ENCODE assay signal across 8 mouse cellular contexts in genomic region chr13:21173072-21173471, GRCm38 (mm10). TPM values are rescaled to one million over a fixed set of nuclear protein-coding genes. Genes with fewer than 3 reads are reported as not detected.
DNase-seq lines count a peak whose midpoint lies in the region; ATAC-seq and TF ChIP-seq lines count a peak whose summit lies in the region.

No protein-coding gene starts in this region.

- H3K4me1 ChIP-seq in intestine, embryonic 16.5 days (ENCODE audit: control insufficient read depth, insufficient read depth, low read length): peaks cover 8% of the 10 kb centered on the region
- peaks cover 4% of the 10 kb centered on the region; the same call in 1 of the 2 replicates for H3K4me1 ChIP-seq in limb, embryonic 11.5 days (ENCODE audit: control insufficient read depth, insufficient read depth, low read length)
- peaks cover 22% of the 10 kb centered on the region for H3K4me1 ChIP-seq in midbrain, embryonic 13.5 days (replicated peaks)
- no peaks in the 10 kb centered on the region for H3K4me1 ChIP-seq in stomach, postnatal 0 days (replicated peaks; ENCODE audit: control insufficient read depth, insufficient read depth)

- peak; percentile 40 for ATAC-seq in intestine, embryonic 16.5 days
- no peak for ATAC-seq in limb, embryonic 11.5 days (ENCODE audit: insufficient number of reproducible peaks, low FRiP score, low TSS enrichment, low read depth)
- ATAC-seq in midbrain, embryonic 13.5 days: no peak
- ATAC-seq in stomach, postnatal 0 days (ENCODE audit: low FRiP score, low TSS enrichment): peak; percentile 66

- H3K4me2 ChIP-seq in intestine, embryonic 16.5 days (ENCODE audit: low read depth, low read length): peak overlapping the region; percentile 58
- H3K4me2 ChIP-seq in limb, embryonic 11.5 days (ENCODE audit: low read depth, severe bottlenecking): peak overlapping the region; percentile 42
- H3K4me2 ChIP-seq in midbrain, embryonic 13.5 days (replicated peaks): peak overlapping the region; percentile 91
- H3K4me2 ChIP-seq in stomach, postnatal 0 days (replicated peaks; ENCODE audit: low read depth): peak overlapping the region; percentile 48

- no peaks in the 10 kb centered on the region for H3K9me3 ChIP-seq in intestine, embryonic 16.5 days (ENCODE audit: control insufficient read depth, low read length)
- H3K9me3 ChIP-seq in limb, embryonic 11.5 days (ENCODE audit: control insufficient read depth, low read length): no peaks in the 10 kb centered on the region
- no peaks in the 10 kb centered on the region for H3K9me3 ChIP-seq in midbrain, embryonic 13.5 days
- H3K9me3 ChIP-seq in stomach, postnatal 0 days (ENCODE audit: control insufficient read depth, low read length): no peaks in the 10 kb centered on the region

- no peak for TF ChIP-seq EP300 in stomach, postnatal 0 days (optimal IDR thresholded peaks at IDR 0.05)

- under 1% methylated on average over 11 of the region's 11 CpGs for WGBS in intestine, embryonic 16.5 days
- under 1% methylated on average over 11 of the region's 11 CpGs for WGBS in limb, embryonic 11.5 days
- WGBS in midbrain, embryonic 13.5 days: 1% methylated on average over 11 of the region's 11 CpGs
- WGBS in stomach, postnatal 0 days: under 1% methylated on average over 11 of the region's 11 CpGs

- peak; percentile 75 to 80 for DNase-seq in left cerebral cortex, adult 18-20 months (ENCODE audit: low spot score in 2 of 2)
- no peak for DNase-seq in left cerebral cortex, adult 11 months (ENCODE audit: low spot score)
- peak; percentile 87 for DNase-seq in embryo, embryonic 10.5 days (ENCODE audit: low spot score)
- peak; percentile 80 for DNase-seq in gastrocnemius, postnatal 25 days
- peak; percentile 86 for DNase-seq in limb, embryonic 11.5 days (ENCODE audit: low spot score)
- peak; percentile 91 for DNase-seq in stomach, postnatal 0 days (ENCODE audit: low spot score)

- H3K9ac ChIP-seq in intestine, embryonic 16.5 days (ENCODE audit: low read depth, low read length): peak overlapping the region; percentile 55
- H3K9ac ChIP-seq in limb, embryonic 11.5 days (ENCODE audit: low read length): no peak overlapping the region
- H3K9ac ChIP-seq in midbrain, embryonic 13.5 days (replicated peaks): no peak overlapping the region
- no peak overlapping the region for H3K9ac ChIP-seq in stomach, postnatal 0 days (ENCODE audit: low read length)

- H3K36me3 ChIP-seq in intestine, embryonic 16.5 days (ENCODE audit: control insufficient read depth, insufficient read depth, low read length): no peaks in the 10 kb centered on the region
- no peaks in the 10 kb centered on the region for H3K36me3 ChIP-seq in limb, embryonic 11.5 days (ENCODE audit: control insufficient read depth, insufficient read depth, low read length)
- no peaks in the 10 kb centered on the region for H3K36me3 ChIP-seq in midbrain, embryonic 13.5 days
- no peaks in the 10 kb centered on the region for H3K36me3 ChIP-seq in stomach, postnatal 0 days (ENCODE audit: control insufficient read depth, insufficient read depth, low read length)

- H3K27me3 ChIP-seq in intestine, embryonic 16.5 days (replicated peaks; ENCODE audit: control insufficient read depth, insufficient read depth, low read length): no peaks in the 10 kb centered on the region
- no peaks in the 10 kb centered on the region for H3K27me3 ChIP-seq in limb, embryonic 11.5 days (ENCODE audit: control insufficient read depth, insufficient read depth, low read length)
- peaks cover 6% of the 10 kb centered on the region for H3K27me3 ChIP-seq in midbrain, embryonic 13.5 days
- H3K27me3 ChIP-seq in stomach, postnatal 0 days (ENCODE audit: control insufficient read depth, insufficient read depth, low read length): no peaks in the 10 kb centered on the region

- peak overlapping the region; percentile 71 for H3K27ac ChIP-seq in intestine, embryonic 16.5 days (ENCODE audit: low read length)
- no peak overlapping the region for H3K27ac ChIP-seq in limb, embryonic 11.5 days (replicated peaks; ENCODE audit: low read depth, low read length)
- H3K27ac ChIP-seq in midbrain, embryonic 13.5 days: 0 out of 2 replicates have a peak overlapping the region, but pooled peaks have one; percentile 30
- peak overlapping the region; percentile 76 for H3K27ac ChIP-seq in stomach, postnatal 0 days (replicated peaks)

- TF ChIP-seq CTCF in stomach, postnatal 0 days (IDR thresholded peaks at IDR 0.05; ENCODE audit: low read depth): peak; percentile 31; the same call in 1 of the 2 replicates

- H3K4me3 ChIP-seq in intestine, embryonic 16.5 days (ENCODE audit: low read length): peak overlapping the region; percentile 53
- peak overlapping the region; percentile 29 for H3K4me3 ChIP-seq in limb, embryonic 11.5 days (ENCODE audit: low read depth, low read length)
- H3K4me3 ChIP-seq in midbrain, embryonic 13.5 days (replicated peaks): peak overlapping the region; percentile 38
- peak overlapping the region; percentile 29 for H3K4me3 ChIP-seq in stomach, postnatal 0 days (ENCODE audit: low read depth, low read length)

RNA-seq across cellular contexts. Expression of gene Trim27, which starts 6.2 kb away (rescaled TPM):
- total RNA-seq in left cerebral cortex, adult 18-20 months (2021): 10 to 100 TPM; 38.6 to 38.8 TPM
- 10 to 100 TPM; 20.6 to 24.7 TPM for total RNA-seq in gastrocnemius, postnatal 25 days (2021)
- polyA plus RNA-seq in intestine, embryonic 16.5 days (2015; fragmentation: Nextera tagmentation; extraction: Ambion mirVana): 119 and 122 TPM in 2 replicates
- polyA plus RNA-seq in limb, embryonic 11.5 days (2014; fragmentation: Nextera tagmentation; extraction: Ambion mirVana): 183 and 190 TPM in 2 replicates
- 87.2 and 95.5 TPM in 2 replicates for polyA plus RNA-seq in midbrain, embryonic 13.5 days (2015; fragmentation: Nextera tagmentation; extraction: Ambion mirVana)
- polyA plus RNA-seq in stomach, postnatal 0 days (2015; fragmentation: Nextera tagmentation; extraction: Ambion mirVana): 58.5 and 60.2 TPM in 2 replicates

RNA-seq across cellular contexts. Expression of gene Olfr1368, which starts 27.4 kb away (rescaled TPM):
- not detected for total RNA-seq in left cerebral cortex, adult 18-20 months (2021)
- not detected for total RNA-seq in gastrocnemius, postnatal 25 days (2021)
- polyA plus RNA-seq in intestine, embryonic 16.5 days (2015; fragmentation: Nextera tagmentation; extraction: Ambion mirVana): not detected in 2 replicates
- not detected in 2 replicates for polyA plus RNA-seq in limb, embryonic 11.5 days (2014; fragmentation: Nextera tagmentation; extraction: Ambion mirVana)
- not detected in 2 replicates for polyA plus RNA-seq in midbrain, embryonic 13.5 days (2015; fragmentation: Nextera tagmentation; extraction: Ambion mirVana)
- not detected in 2 replicates for polyA plus RNA-seq in stomach, postnatal 0 days (2015; fragmentation: Nextera tagmentation; extraction: Ambion mirVana)

RNA-seq across cellular contexts. Expression of gene Olfr263, which starts 43.6 kb away (rescaled TPM):
- total RNA-seq in left cerebral cortex, adult 18-20 months (2021): not detected
- not detected for total RNA-seq in gastrocnemius, postnatal 25 days (2021)
- polyA plus RNA-seq in intestine, embryonic 16.5 days (2015; fragmentation: Nextera tagmentation; extraction: Ambion mirVana): not detected in 2 replicates
- polyA plus RNA-seq in limb, embryonic 11.5 days (2014; fragmentation: Nextera tagmentation; extraction: Ambion mirVana): not detected in 2 replicates
- polyA plus RNA-seq in midbrain, embryonic 13.5 days (2015; fragmentation: Nextera tagmentation; extraction: Ambion mirVana): not detected in 2 replicates
- not detected in 2 replicates for polyA plus RNA-seq in stomach, postnatal 0 days (2015; fragmentation: Nextera tagmentation; extraction: Ambion mirVana)

Comparison
In these comparisons a context has a peak if more than half of its experiments do, and no peak if none do; other contexts are left out.
1. ATAC-seq: peak in intestine, embryonic 16.5 days (single experiment) and stomach, postnatal 0 days (single experiment); none in limb, embryonic 11.5 days (single experiment) and midbrain, embryonic 13.5 days (single experiment).
2. Peak in every context shown above with its lines, with median percentiles within 50 percentile points of each other: H3K4me2 ChIP-seq and H3K4me3 ChIP-seq.